Mouse (Mus musculus) midbrain, postnatal 0 days (tissue): ENCODE results near the gene Olfr1084. TPM values are rescaled to one million over a fixed set of nuclear protein-coding genes. Genes with fewer than 3 reads are reported as not detected.
"Not testable (repeated sequence)": the region's sequence is repeated elsewhere in the genome, so short reads cannot be mapped to it uniquely, and the experiment has no call there.

ENCODE experiments used
- ATAC-seq: fragments of 200-750 bp; cut with Nextera tagmentation; 2 replicates; pipeline ENCODE4 v1.8.0; 2017; ENCODE audit warnings: moderate number of reproducible peaks, mild to moderate bottlenecking, moderate TSS enrichment, moderate library complexity; ENCODE audit not compliant: low FRiP score
- DNase-seq: peaks from one replicate; pipeline ENCODE4 v3.0.0-alpha.2; 2015; ENCODE audit warnings: low spot score
- H3K27ac ChIP-seq: fragments of 300-500 bp; sonication (generic); 2 replicates; pipeline ENCODE4 v1.5.1; 2014; ENCODE audit warnings: low read depth, mild to moderate bottlenecking, low read length, mixed read lengths
- H3K27me3 ChIP-seq: fragments of 300-500 bp; sonication (generic); 2 replicates; pipeline ENCODE4 v1.6.1; 2014; ENCODE audit warnings: low read length, control low read depth, mixed read lengths; ENCODE audit not compliant: insufficient read depth
- H3K36me3 ChIP-seq: fragments of 300-500 bp; sonication (generic); 2 replicates; pipeline ENCODE4 v1.6.1; 2014; ENCODE audit warnings: low read length, control low read depth, mixed read lengths; ENCODE audit not compliant: insufficient read depth
- H3K4me1 ChIP-seq: fragments of 300-500 bp; sonication (generic); 2 replicates; pipeline ENCODE4 v1.6.1; 2014; ENCODE audit warnings: mild to moderate bottlenecking, control low read depth, antibody characterized with exemption, low read length, mixed read lengths; ENCODE audit not compliant: insufficient read depth
- H3K4me2 ChIP-seq: fragments of 300-500 bp; sonication (generic); 2 replicates; pipeline ENCODE4 v1.6.1; 2014; ENCODE audit warnings: low read depth, mild to moderate bottlenecking, low read length, mixed read lengths; ENCODE audit not compliant: poor library complexity, severe bottlenecking
- H3K4me3 ChIP-seq: fragments of 300-500 bp; sonication (generic); 2 replicates; pipeline ENCODE4 v1.5.1; 2014; ENCODE audit warnings: low read depth, mild to moderate bottlenecking, low read length, moderate library complexity
- H3K9ac ChIP-seq: fragments of 300-500 bp; sonication (generic); replicated peaks from 2 replicates; pipeline ENCODE4 v1.6.1; 2014; ENCODE audit warnings: mild to moderate bottlenecking, low read length, moderate library complexity, mixed read lengths; ENCODE audit not compliant: poor library complexity, severe bottlenecking
- H3K9me3 ChIP-seq: fragments of 300-500 bp; sonication (generic); 2 replicates; pipeline ENCODE4 v1.6.1; 2016; ENCODE audit warnings: low read length, control low read depth
- CTCF ChIP-seq: IDR thresholded peaks from 2 replicates; pipeline ENCODE4 v1.5.1; 2016; ENCODE audit warnings: antibody characterized with exemption, mild to moderate bottlenecking
- WGBS: fragments of 180-500 bp; shearing (Covaris S2); extraction: QIAGEN DNeasy Blood & Tissue Kit; methylation state at CpG from one replicate; pipeline ENCODE4 v1.1.7; 2014; 5-methylcytosine and 5-hydroxymethylcytosine counted together
- polyA plus RNA-seq: library from polyadenylated mRNA; unstranded; fragments of >200 nt; fragmentation: Nextera tagmentation; extraction: Ambion mirVana; gene quantifications from 2 replicates; pipeline ENCODE4 v1.2.1, GENCODE M21; 2015
- total RNA-seq: library from RNA; depleted of rRNA; stranded (reverse); fragments of >200 nt; gene quantifications from 2 replicates; pipeline ENCODE4 v1.2.3, GENCODE M21; 2014; rRNA removed

Olfr1084 gene
- not detected in 2 replicates for total RNA-seq
- polyA plus RNA-seq, result not detected in 2 replicates

GRCm38 (mm10) chr2:86639625-86640024 is at the start of gene Olfr1084:
TSS of gene Olfr1084 (minus strand) at chr2:86639725.
- H3K4me2 ChIP-seq, H3K27ac ChIP-seq, ATAC-seq, H3K9me3 ChIP-seq, H3K36me3 ChIP-seq, H3K4me3 ChIP-seq, H3K9ac ChIP-seq, DNase-seq, H3K4me1 ChIP-seq, H3K27me3 ChIP-seq: not testable (repeated sequence)
- 83% methylated on average over 1 of the region's 1 CpGs for WGBS

- no peak for DNase-seq
- Histone ChIP-seq H3K4me1 (no peaks in the 10 kb centered on the region), H3K27ac (no peak within 1 kb of the TSS), H3K9me3 (no peaks in the 10 kb centered on the region), H3K9ac (no peak within 1 kb of the TSS), H3K4me3 (no peak within 1 kb of the TSS), H3K4me2 (no peak within 1 kb of the TSS), H3K27me3 (no peaks in the 10 kb centered on the region), H3K36me3 (no peaks in the 10 kb centered on the region)
- no peak for ATAC-seq
- no peak for TF ChIP-seq CTCF
- WGBS, result 78% methylated on average over 2 of the region's 2 CpGs
These were observed 40.5 kb upstream of the Olfr1084 start, which contains the start of gene Olfr1086 for GRCm38 (mm10) chr2:86679992-86680391. TSS of gene Olfr1086 (minus strand) at chr2:86680092.

- WGBS, result 33% methylated on average over 1 of the region's 1 CpGs
- Histone ChIP-seq H3K4me2 (no peak within 1 kb of the TSS), H3K4me1 (no peaks in the 10 kb centered on the region), H3K27me3 (no peaks in the 10 kb centered on the region), H3K9me3 (no peaks in the 10 kb centered on the region), H3K27ac (no peak within 1 kb of the TSS), H3K4me3 (no peak within 1 kb of the TSS), H3K36me3 (no peaks in the 10 kb centered on the region), H3K9ac (no peak within 1 kb of the TSS)
- ATAC-seq (no peak), DNase-seq (no peak)
- TF ChIP-seq CTCF, result no peak
These were observed 22.4 kb upstream of the Olfr1084 start, which contains the start of gene Olfr1085 for GRCm38 (mm10) chr2:86661919-86662318. TSS of gene Olfr1085 (minus strand) at chr2:86662019.

- H3K27me3 ChIP-seq, H3K9ac ChIP-seq, ATAC-seq, H3K4me1 ChIP-seq, H3K4me3 ChIP-seq, DNase-seq, H3K27ac ChIP-seq, H3K4me2 ChIP-seq, H3K9me3 ChIP-seq, H3K36me3 ChIP-seq: not testable (repeated sequence)
- WGBS, result 54% methylated on average over 1 of the region's 1 CpGs
These were observed 40.7 kb downstream of the Olfr1084 start, which contains the start of gene Olfr1082 for GRCm38 (mm10) chr2:86598866-86599265. TSS of gene Olfr1082 (minus strand) at chr2:86598966.

Other genes starting within 250 kb of the Olfr1084 start
- gene Olfr1061, start 225.7 kb downstream of the Olfr1084 start, total RNA-seq, result not detected in 2 replicates
- not detected in 2 replicates for gene Olfr1061, start 225.7 kb downstream of the Olfr1084 start, polyA plus RNA-seq
- gene Olfr1062, start 213.0 kb downstream of the Olfr1084 start, total RNA-seq, result not detected in 2 replicates
- not detected in 2 replicates for gene Olfr1062, start 213.0 kb downstream of the Olfr1084 start, polyA plus RNA-seq
- gene Olfr1065, start 189.1 kb downstream of the Olfr1084 start, total RNA-seq, result not detected in 2 replicates
- gene Olfr1065, start 189.1 kb downstream of the Olfr1084 start, polyA plus RNA-seq, result not detected in 2 replicates
- not detected in 2 replicates for gene Olfr1066, start 183.5 kb downstream of the Olfr1084 start, total RNA-seq
- not detected in 2 replicates for gene Olfr1066, start 183.5 kb downstream of the Olfr1084 start, polyA plus RNA-seq
- not detected in 2 replicates for gene Olfr228, start 152.3 kb downstream of the Olfr1084 start, total RNA-seq
- not detected in 2 replicates for gene Olfr228, start 152.3 kb downstream of the Olfr1084 start, polyA plus RNA-seq
- not detected in 2 replicates for gene Olfr1076, start 131.3 kb downstream of the Olfr1084 start, total RNA-seq
- gene Olfr1076, start 131.3 kb downstream of the Olfr1084 start, polyA plus RNA-seq, result not detected in 2 replicates
- not detected in 2 replicates for gene Olfr1079, start 97.2 kb downstream of the Olfr1084 start, total RNA-seq
- gene Olfr1079, start 97.2 kb downstream of the Olfr1084 start, polyA plus RNA-seq, result not detected in 2 replicates
- not detected in 2 replicates for gene Olfr1080, start 81.5 kb downstream of the Olfr1084 start, total RNA-seq
- not detected in 2 replicates for gene Olfr1080, start 81.5 kb downstream of the Olfr1084 start, polyA plus RNA-seq
- gene Olfr1082, start 40.8 kb downstream of the Olfr1084 start, total RNA-seq, result not detected in 2 replicates
- gene Olfr1082, start 40.8 kb downstream of the Olfr1084 start, polyA plus RNA-seq, result not detected in 2 replicates
- gene Olfr1085, start 22.3 kb upstream of the Olfr1084 start, total RNA-seq, result not detected in 2 replicates
- not detected in 2 replicates for gene Olfr1085, start 22.3 kb upstream of the Olfr1084 start, polyA plus RNA-seq
- gene Olfr1086, start 40.4 kb upstream of the Olfr1084 start, total RNA-seq, result not detected in 2 replicates
- not detected in 2 replicates for gene Olfr1086, start 40.4 kb upstream of the Olfr1084 start, polyA plus RNA-seq
- gene Olfr1087, start 58.7 kb upstream of the Olfr1084 start, total RNA-seq, result not detected in 2 replicates
- not detected in 2 replicates for gene Olfr1087, start 58.7 kb upstream of the Olfr1084 start, polyA plus RNA-seq
- not detected in 2 replicates for gene Olfr1089, start 94.0 kb upstream of the Olfr1084 start, total RNA-seq
- not detected in 2 replicates for gene Olfr1089, start 94.0 kb upstream of the Olfr1084 start, polyA plus RNA-seq
- not detected in 2 replicates for gene Olfr1090, start 119.3 kb upstream of the Olfr1084 start, total RNA-seq
- gene Olfr1090, start 119.3 kb upstream of the Olfr1084 start, polyA plus RNA-seq, result not detected in 2 replicates
- gene Olfr1093, start 142.8 kb upstream of the Olfr1084 start, total RNA-seq, result not detected in 2 replicates
- gene Olfr1093, start 142.8 kb upstream of the Olfr1084 start, polyA plus RNA-seq, result not detected in 2 replicates
- not detected in 2 replicates for gene Olfr141, start 170.3 kb upstream of the Olfr1084 start, total RNA-seq
- gene Olfr141, start 170.3 kb upstream of the Olfr1084 start, polyA plus RNA-seq, result not detected in 2 replicates
- gene Olfr1094, start 184.9 kb upstream of the Olfr1084 start, total RNA-seq, result not detected in 2 replicates
- not detected in 2 replicates for gene Olfr1094, start 184.9 kb upstream of the Olfr1084 start, polyA plus RNA-seq
- gene Olfr1095, start 212.0 kb upstream of the Olfr1084 start, total RNA-seq, result not detected in 2 replicates
- not detected in 2 replicates for gene Olfr1095, start 212.0 kb upstream of the Olfr1084 start, polyA plus RNA-seq
- gene Gm13723, start 235.1 kb upstream of the Olfr1084 start, total RNA-seq, result not detected in 2 replicates
- gene Gm13723, start 235.1 kb upstream of the Olfr1084 start, polyA plus RNA-seq, result not detected in 2 replicates